18 mouse cellular contexts compared by ENCODE assay signal in genomic region chr8:11272205-11272604, GRCm38 (mm10). TPM values are rescaled to one million over a fixed set of nuclear protein-coding genes. Genes with fewer than 3 reads are reported as not detected.
DNase-seq lines count a peak whose midpoint lies in the region; ATAC-seq and TF ChIP-seq lines count a peak whose summit lies in the region.
"Had no signal": no experiment of that assay in that cellular context is flagged by ENCODE, and none has a peak within 500 bp of the region (broad histone marks: within the 10 kb centered on the region; RNA-seq: fewer than 3 reads in every experiment).

No protein-coding gene starts in this region.

- no peak overlapping the region for H3K4me3 ChIP-seq in heart, embryonic 13.5 days
- no peak overlapping the region for H3K4me3 ChIP-seq in layer of hippocampus, adult 2 months
- no peak overlapping the region for H3K4me3 ChIP-seq in brown adipose tissue, adult 24 weeks (ENCODE audit: insufficient read depth, low read depth, low read length)
- no peak overlapping the region for H3K4me3 ChIP-seq in embryonic fibroblast, embryonic 13.5 days (ENCODE audit: insufficient read depth, low read length)
- H3K4me3 ChIP-seq: embryonic facial prominence, embryonic 13.5 days; hindbrain, embryonic 10.5 days; limb, embryonic 10.5 days had no signal

- no peaks in the 10 kb centered on the region for H3K27me3 ChIP-seq in heart, embryonic 13.5 days (replicated peaks)
- H3K27me3 ChIP-seq: embryonic facial prominence, embryonic 13.5 days had no signal

- no peak overlapping the region; the same call in 1 of the 2 replicates for H3K9ac ChIP-seq in heart, embryonic 13.5 days
- H3K9ac ChIP-seq: embryonic facial prominence, embryonic 13.5 days; forebrain, postnatal 0 days; lung, embryonic 14.5 days had no signal

- no peak for ATAC-seq in heart, embryonic 13.5 days (ENCODE audit: extremely low read depth, insufficient number of reproducible peaks, low FRiP score, low TSS enrichment)
- ATAC-seq: forebrain, postnatal 0 days had no signal

- no peaks in the 10 kb centered on the region for H3K9me3 ChIP-seq in heart, embryonic 13.5 days
- H3K9me3 ChIP-seq: embryonic facial prominence, embryonic 13.5 days; hindbrain, embryonic 10.5 days; limb, embryonic 10.5 days had no signal

- TF ChIP-seq CTCF in layer of hippocampus, adult 2 months (conservative IDR thresholded peaks at IDR 0.05) = no peak
- no peak for TF ChIP-seq CTCF in embryonic fibroblast, embryonic 13.5 days (IDR thresholded peaks at IDR 0.05; ENCODE audit: borderline replicate concordance, insufficient read depth, low read length)

- DNase-seq in heart, postnatal 14 days = no peak
- no peak for DNase-seq in layer of hippocampus, adult 2 months (ENCODE audit: low spot score in 2 of 2)
- DNase-seq in layer of hippocampus, postnatal 25 days (ENCODE audit: extremely low spot score in 1 of 2, low spot score in 1 of 2) = no peak
- DNase-seq in left cerebral cortex, postnatal 25 days (ENCODE audit: low spot score in 2 of 2) = no peak
- DNase-seq in layer of hippocampus, postnatal 10 days (ENCODE audit: low spot score in 2 of 2) = no peak
- DNase-seq: adrenal gland, postnatal 25 days; cerebellum, adult 2 months; forebrain, postnatal 0 days; gastrocnemius, postnatal 10 days; lung, embryonic 14.5 days; spleen, adult 18-20 months; thymus, adult 18-20 months had no signal

- H3K4me1 ChIP-seq in heart, embryonic 13.5 days = peaks cover 95% of the 10 kb centered on the region
- peaks cover 82% of the 10 kb centered on the region for H3K4me1 ChIP-seq in brown adipose tissue, adult 24 weeks (ENCODE audit: control insufficient read depth, insufficient read depth, insufficient read length, low read length)
- peaks cover 28% of the 10 kb centered on the region for H3K4me1 ChIP-seq in embryonic fibroblast, embryonic 13.5 days (ENCODE audit: control insufficient read depth, insufficient read depth, low read length)

- 47% methylated on average over 6 of the region's 6 CpGs for WGBS in heart, embryonic 13.5 days

- H3K4me2 ChIP-seq in heart, embryonic 13.5 days = no peak overlapping the region
- H3K4me2 ChIP-seq: embryonic facial prominence, embryonic 13.5 days; lung, embryonic 14.5 days had no signal

- no peak for TF ChIP-seq POLR2A in embryonic fibroblast, embryonic 13.5 days (IDR thresholded peaks at IDR 0.05; ENCODE audit: low read depth, low read length)

- H3K27ac ChIP-seq in heart, embryonic 13.5 days (replicated peaks) = peak overlapping the region; percentile 73
- 0 out of 2 replicates have a peak overlapping the region, but pooled peaks have one; percentile 29 for H3K27ac ChIP-seq in layer of hippocampus, adult 2 months
- peak overlapping the region; percentile 83 for H3K27ac ChIP-seq in brown adipose tissue, adult 24 weeks (replicated peaks; ENCODE audit: low read depth, low read length)
- peak overlapping the region; percentile 54; the same call in 1 of the 2 replicates for H3K27ac ChIP-seq in embryonic fibroblast, embryonic 13.5 days (ENCODE audit: insufficient read depth, low read length)
- H3K27ac ChIP-seq: embryonic facial prominence, embryonic 13.5 days; hindbrain, embryonic 10.5 days; limb, embryonic 10.5 days had no signal

- intact Hi-C loops in heart, postnatal 14 days (cut with DNase I) = no loop called here
- intact Hi-C loops in left cerebral cortex, postnatal 25 days (cut with DNase I) = no loop called here

- H3K36me3 ChIP-seq in heart, embryonic 13.5 days = peaks cover 4% of the 10 kb centered on the region; the same call in 1 of the 2 replicates
- H3K36me3 ChIP-seq: embryonic facial prominence, embryonic 13.5 days; hindbrain, embryonic 10.5 days had no signal

RNA-seq across cellular contexts. Expression of gene Col4a2, which starts 40.4 kb away (rescaled TPM):
- 66.9 and 71.5 TPM in 2 replicates for polyA plus RNA-seq in heart, embryonic 13.5 days (2015; fragmentation: Nextera tagmentation; extraction: Ambion mirVana)
- 100 to 1,000 TPM; 570 to 571 TPM for total RNA-seq in heart, postnatal 14 days (2021)
- total RNA-seq in layer of hippocampus, adult 2 months (2021) = 10 to 100 TPM; 53.7 to 55.4 TPM
- 10 to 100 TPM; 45.6 to 61.2 TPM for total RNA-seq in layer of hippocampus, postnatal 25 days (2021)
- 51.1 and 77.2 TPM in 2 replicates for polyA plus RNA-seq in brown adipose tissue, adult 24 weeks (2012; ENCODE audit: insufficient read depth, insufficient read length, missing spikeins)
- 282 and 415 TPM in 2 replicates for polyA plus RNA-seq in embryonic fibroblast, embryonic 13.5 days (2011; ENCODE audit: insufficient read length, low read depth, missing spikeins)
- 10 to 100 TPM; 47.5 to 52.4 TPM for total RNA-seq in left cerebral cortex, postnatal 25 days (2021)
- total RNA-seq in layer of hippocampus, postnatal 10 days (2021) = 10 to 100 TPM; 86.4 to 93.6 TPM

RNA-seq across cellular contexts. Expression of gene Col4a1, which starts 40.4 kb away (rescaled TPM):
- 164 TPM in 2 replicates for polyA plus RNA-seq in heart, embryonic 13.5 days (2015; fragmentation: Nextera tagmentation; extraction: Ambion mirVana)
- 1,000 to 10,000 TPM; 1,046 to 1,073 TPM for total RNA-seq in heart, postnatal 14 days (2021)
- 10 to 100 TPM; 52.0 to 53.6 TPM for total RNA-seq in layer of hippocampus, adult 2 months (2021)
- total RNA-seq in layer of hippocampus, postnatal 25 days (2021) = 10 to 100 TPM; 46.0 to 60.0 TPM
- polyA plus RNA-seq in brown adipose tissue, adult 24 weeks (2012; ENCODE audit: insufficient read depth, insufficient read length, missing spikeins) = 142 and 186 TPM in 2 replicates
- 757 and 1,094 TPM in 2 replicates for polyA plus RNA-seq in embryonic fibroblast, embryonic 13.5 days (2011; ENCODE audit: insufficient read length, low read depth, missing spikeins)
- 10 to 100 TPM; 55.5 to 63.1 TPM for total RNA-seq in left cerebral cortex, postnatal 25 days (2021)
- 100 to 1,000 TPM; 125 to 139 TPM for total RNA-seq in layer of hippocampus, postnatal 10 days (2021)

Comparison
In these comparisons a context has a peak if more than half of its experiments do, and no peak if none do; other contexts are left out.
1. H3K27ac ChIP-seq: peak in every context shown above with its lines; median percentile 83 in brown adipose tissue, adult 24 weeks; 73 in heart, embryonic 13.5 days; 54 in embryonic fibroblast, embryonic 13.5 days; 29 in layer of hippocampus, adult 2 months.
2. RNA of gene Col4a2, which starts 40.4 kb away (total RNA-seq): 570 to 571 TPM in heart, postnatal 14 days; 86.4 to 93.6 TPM in layer of hippocampus, postnatal 10 days, 45.6 to 61.2 TPM in layer of hippocampus, postnatal 25 days, 53.7 to 55.4 TPM in layer of hippocampus, adult 2 months and 47.5 to 52.4 TPM in left cerebral cortex, postnatal 25 days; every median in the first group is over 4 times any median in the second.
3. RNA of gene Col4a1, which starts 40.4 kb away (total RNA-seq): 1,046 to 1,073 TPM in heart, postnatal 14 days; 125 to 139 TPM in layer of hippocampus, postnatal 10 days, 55.5 to 63.1 TPM in left cerebral cortex, postnatal 25 days, 46.0 to 60.0 TPM in layer of hippocampus, postnatal 25 days and 52.0 to 53.6 TPM in layer of hippocampus, adult 2 months; every median in the first group is over 4 times any median in the second.